Mouse (Mus musculus) CH12.LX (cell line): ENCODE measurements around the gene Ippk. TPM values are rescaled to one million over a fixed set of nuclear protein-coding genes. Genes with fewer than 3 reads are reported as not detected.

Source experiments
- DNase-seq: peaks from one replicate; pipeline ENCODE4 v3.0.0-alpha.2; 2013; ENCODE audit errors: extremely low read depth
- H3K27ac ChIP-seq: 2 replicates; pipeline ENCODE4 v1.5.1; 2012; ENCODE audit warnings: low read depth, mild to moderate bottlenecking, control low read depth, moderate library complexity; ENCODE audit not compliant: insufficient read depth
- H3K27me3 ChIP-seq: replicated peaks from 2 replicates; pipeline ENCODE3; 2012; ENCODE audit warnings: inconsistent platforms
- H3K36me3 ChIP-seq, 2 experiments: replicated peaks in 1 of 2; 2 replicates each; pipeline versions ENCODE3 to v1.6.1; 2012; ENCODE audit warnings: inconsistent platforms in 1 of 2, low read length in 1 of 2, mild to moderate bottlenecking in 1 of 2, mixed read lengths in 1 of 2, moderate library complexity in 1 of 2; ENCODE audit not compliant: control insufficient read depth in 1 of 2, insufficient read depth in 1 of 2
- H3K4me1 ChIP-seq, 2 experiments: 2 replicates each; pipeline ENCODE4 v1.6.1; 2012; ENCODE audit warnings: inconsistent platforms in 1 of 2, moderate library complexity in 1 of 2; ENCODE audit not compliant: insufficient read depth in 2 of 2, control insufficient read depth in 1 of 2
- H3K4me2 ChIP-seq: 2 replicates; pipeline ENCODE4 v1.6.1; 2012; ENCODE audit warnings: low read depth, mild to moderate bottlenecking, control low read depth; ENCODE audit not compliant: poor library complexity, insufficient read depth, severe bottlenecking
- H3K4me3 ChIP-seq, 3 experiments: fragments of 150-350 bp in 1 of 3; sonication (generic) in 1 of 3; replicated peaks in 1 of 3; 2 replicates each; pipeline versions ENCODE3 to v1.5.1; 2011 to 2012; ENCODE audit warnings: low read depth in 2 of 3, low read length in 2 of 3, mild to moderate bottlenecking in 2 of 3, moderate library complexity in 2 of 3, control low read depth in 1 of 3, improper control_type of control experiment in 1 of 3, inconsistent platforms in 1 of 3, mixed read lengths in 1 of 3; ENCODE audit not compliant: poor library complexity in 1 of 3
- H3K79me2 ChIP-seq: replicated peaks from 2 replicates; pipeline ENCODE4 v1.6.1; 2012; ENCODE audit warnings: mild to moderate bottlenecking, moderate library complexity; ENCODE audit not compliant: control insufficient read depth, poor library complexity, insufficient read depth, severe bottlenecking; ENCODE audit errors: extremely low read depth
- H3K9ac ChIP-seq: 2 replicates; pipeline ENCODE4 v1.6.1; 2012; ENCODE audit warnings: low read depth, mild to moderate bottlenecking, control low read depth, moderate library complexity; ENCODE audit not compliant: insufficient read depth
- H3K9me3 ChIP-seq: replicated peaks from 2 replicates; pipeline ENCODE3; 2012; ENCODE audit warnings: low read length, inconsistent platforms, mixed read lengths
- BHLHE40 ChIP-seq: IDR thresholded peaks from 2 replicates; pipeline ENCODE4 v1.6.1; 2011; ENCODE audit warnings: mild to moderate bottlenecking, low read depth, low read length, improper control_type of control experiment
- E2F4 ChIP-seq: IDR thresholded peaks from 2 replicates; pipeline ENCODE4 v1.6.1; 2011; ENCODE audit warnings: low read depth, low read length, improper control_type of control experiment; ENCODE audit not compliant: insufficient replicate concordance
- ELF1 ChIP-seq: IDR thresholded peaks from 2 replicates; pipeline ENCODE4 v1.6.1; 2014; ENCODE audit warnings: low read depth, mild to moderate bottlenecking, inconsistent platforms, low read length, improper control_type of control experiment
- ETS1 ChIP-seq: conservative IDR thresholded peaks from 2 replicates; pipeline ENCODE4 v1.6.1; 2012; ENCODE audit warnings: low read depth, mild to moderate bottlenecking, inconsistent platforms, low read length, improper control_type of control experiment, moderate library complexity
- GABPA ChIP-seq: IDR thresholded peaks from 2 replicates; pipeline ENCODE4 v1.6.1; 2012; ENCODE audit warnings: low read depth, low read length, improper control_type of control experiment, inconsistent platforms; ENCODE audit not compliant: insufficient replicate concordance
- HCFC1 ChIP-seq: IDR thresholded peaks from 2 replicates; pipeline ENCODE4 v1.6.1; 2012; ENCODE audit warnings: low read depth, mild to moderate bottlenecking, inconsistent platforms, low read length, improper control_type of control experiment
- IRF4 ChIP-seq: IDR thresholded peaks from 2 replicates; pipeline ENCODE4 v1.6.1; 2014; ENCODE audit warnings: low read depth, mild to moderate bottlenecking, inconsistent platforms, low read length, improper control_type of control experiment
- KAT2A ChIP-seq: IDR thresholded peaks from 2 replicates; pipeline ENCODE4 v1.6.1; 2012; ENCODE audit warnings: low read length, improper control_type of control experiment, inconsistent platforms; ENCODE audit not compliant: insufficient replicate concordance
- MAZ ChIP-seq: IDR thresholded peaks from 2 replicates; pipeline ENCODE4 v1.6.1; 2012; ENCODE audit warnings: low read depth, mild to moderate bottlenecking, inconsistent platforms, low read length, improper control_type of control experiment, moderate library complexity
- MEF2A ChIP-seq: IDR thresholded peaks from 2 replicates; pipeline ENCODE4 v1.6.1; 2014; ENCODE audit warnings: low read depth, mild to moderate bottlenecking, inconsistent platforms, low read length, improper control_type of control experiment, borderline replicate concordance
- MXI1 ChIP-seq: IDR thresholded peaks from 2 replicates; pipeline ENCODE4 v1.6.1; 2011; ENCODE audit warnings: mild to moderate bottlenecking, low read depth, low read length, improper control_type of control experiment
- MYC ChIP-seq: IDR thresholded peaks from 2 replicates; pipeline ENCODE4 v1.6.1; 2011; ENCODE audit warnings: low read depth, mild to moderate bottlenecking, improper control_type of control experiment, low read length
- NELFE ChIP-seq: IDR thresholded peaks from 2 replicates; pipeline ENCODE4 v1.6.1; 2011; ENCODE audit warnings: low read depth, low read length, improper control_type of control experiment
- NRF1 ChIP-seq: IDR thresholded peaks from 2 replicates; pipeline ENCODE4 v1.6.1; 2014; ENCODE audit warnings: low read depth, mild to moderate bottlenecking, inconsistent platforms, low read length, improper control_type of control experiment, moderate library complexity
- POLR2A ChIP-seq: IDR thresholded peaks from 2 replicates; pipeline ENCODE4 v1.6.1; 2011; ENCODE audit warnings: low read depth, mild to moderate bottlenecking, improper control_type of control experiment, low read length
- POLR2AphosphoS2 ChIP-seq: IDR thresholded peaks from 2 replicates; pipeline ENCODE4 v1.6.1; 2011; ENCODE audit warnings: low read depth, low read length, improper control_type of control experiment
- RAD21 ChIP-seq: IDR thresholded peaks from 2 replicates; pipeline ENCODE4 v1.6.1; 2011; ENCODE audit warnings: low read depth, mild to moderate bottlenecking, low read length, improper control_type of control experiment, moderate library complexity
- RCOR1 ChIP-seq: conservative IDR thresholded peaks from 2 replicates; pipeline ENCODE4 v1.6.1; 2012; ENCODE audit warnings: low read depth, mild to moderate bottlenecking, inconsistent platforms, low read length, improper control_type of control experiment
- SMC3 ChIP-seq: IDR thresholded peaks from 2 replicates; pipeline ENCODE4 v1.6.1; 2011; ENCODE audit warnings: low read depth, low read length, improper control_type of control experiment
- TBP ChIP-seq: conservative IDR thresholded peaks from 2 replicates; pipeline ENCODE4 v1.6.1; 2011; ENCODE audit warnings: low read depth, low read length, improper control_type of control experiment
- TCF12 ChIP-seq: IDR thresholded peaks from 2 replicates; pipeline ENCODE4 v1.6.1; 2014; ENCODE audit warnings: low read depth, mild to moderate bottlenecking, inconsistent platforms, low read length, improper control_type of control experiment
- UBTF ChIP-seq: IDR thresholded peaks from 2 replicates; pipeline ENCODE4 v1.6.1; 2012; ENCODE audit warnings: low read depth, mild to moderate bottlenecking, inconsistent platforms, low read length, improper control_type of control experiment, moderate library complexity
- USF1 ChIP-seq: IDR thresholded peaks from 2 replicates; pipeline ENCODE4 v1.6.1; 2014; ENCODE audit warnings: low read depth, mild to moderate bottlenecking, inconsistent platforms, low read length, improper control_type of control experiment
- ZC3H11A ChIP-seq: IDR thresholded peaks from 2 replicates; pipeline ENCODE4 v1.6.1; 2012; ENCODE audit warnings: low read depth, mild to moderate bottlenecking, inconsistent platforms, low read length, improper control_type of control experiment
- ZKSCAN1 ChIP-seq: IDR thresholded peaks from 2 replicates; pipeline ENCODE4 v1.6.1; 2012; ENCODE audit warnings: low read depth, inconsistent platforms, low read length, improper control_type of control experiment, borderline replicate concordance
- ZMIZ1 ChIP-seq: IDR thresholded peaks from 2 replicates; pipeline ENCODE4 v1.6.1; 2012; ENCODE audit warnings: low read depth, mild to moderate bottlenecking, inconsistent platforms, low read length, improper control_type of control experiment
- dilution Hi-C: fragments of 300-500 bp; cut with MboI; formaldehyde crosslinking; loops from 2 replicates; pipeline ENCODE4 v1.14.3; 2020; ENCODE audit warnings: low sequenced_read_pairs; ENCODE audit not compliant: extremely low pct_unique_long_range_greater_than_20kb, extremely low pct_ligation_motif_present
- in situ Hi-C: fragments of 300-500 bp; cut with MboI; formaldehyde crosslinking; loops from 3 replicates; pipeline ENCODE4 v1.14.3; 2019; ENCODE audit warnings: low sequenced_read_pairs, low pct_ligation_motif_present, low pct_unique_long_range_greater_than_20kb, mixed read lengths
- polyA plus RNA-seq: library from polyadenylated mRNA; unstranded; fragments of >175 nt; gene quantifications from 2 replicates; pipeline ENCODE4 v1.2.1, GENCODE M21; 2012; ENCODE audit warnings: low read depth; ENCODE audit not compliant: insufficient read length
- total RNA-seq, 2 experiments: library from RNA; depleted of rRNA; stranded (reverse); fragments of 300-350 nt in 1 of 2; fragments of >200 nt in 1 of 2; gene quantifications; 2 replicates each; pipeline ENCODE4 v1.2.3; 2012 to 2014

The Ippk gene
- total and polyA plus RNA-seq, 3 experiments = 8.7 to 21.5 (median 10.3) TPM

GRCm38 (mm10) chr13:49374304-49374703 lies 46.7 kb upstream of the Ippk start:
- Histone ChIP-seq H3K9me3 (no peaks in the 10 kb centered on the region), H3K79me2 (no peaks in the 10 kb centered on the region), H3K9ac (no peak overlapping the region), H3K4me1 (peaks cover 22 to 58% of the 10 kb centered on the region in 2 experiments), H3K27me3 (no peaks in the 10 kb centered on the region), H3K36me3 (peaks cover 40 to 78% of the 10 kb centered on the region in 2 experiments), H3K4me3 (no peak overlapping the region), H3K27ac (no peak overlapping the region), H3K4me2 (no peak overlapping the region)
- no peak for TF ChIP-seq MEF2A
- dilution Hi-C loops (no loop called here), in situ Hi-C loops (no loop called here)
- no peak for DNase-seq

DNA sequence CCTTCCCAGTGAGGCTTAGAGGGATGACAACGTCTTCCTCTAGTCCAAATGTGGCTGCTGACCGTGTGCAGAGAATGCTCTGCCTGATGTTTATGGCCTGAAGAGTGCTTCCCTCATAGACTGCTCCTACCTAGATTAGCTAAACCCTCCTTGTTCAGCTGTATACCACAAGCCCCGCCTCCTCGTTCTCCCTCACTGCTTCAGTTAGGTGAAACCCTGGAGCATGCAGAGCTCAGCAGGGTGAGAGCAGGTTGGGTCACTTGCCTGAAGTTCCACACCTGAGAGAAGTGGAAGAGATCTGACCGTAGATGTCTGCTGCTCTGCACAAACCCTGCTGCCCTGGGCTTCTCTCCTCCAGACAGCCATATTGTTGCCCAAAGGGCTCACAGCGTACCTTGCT lies 46.3 kb upstream of the Ippk start:
- Histone ChIP-seq H3K36me3 (peaks cover 40 to 78% of the 10 kb centered on the region in 2 experiments), H3K79me2 (no peaks in the 10 kb centered on the region), H3K4me3 (no peak overlapping the region), H3K27ac (no peak overlapping the region), H3K4me2 (no peak overlapping the region), H3K4me1 (peaks cover 19 to 53% of the 10 kb centered on the region in 2 experiments), H3K9me3 (no peaks in the 10 kb centered on the region), H3K9ac (no peak overlapping the region), H3K27me3 (no peaks in the 10 kb centered on the region)
- in situ Hi-C loops = loop anchor here (5.0 kb wide), 1 partner anchor 52 kb away; the partner anchor contains the start of gene Fgd3
- dilution Hi-C loops = no loop called here
- peak; percentile 35 for DNase-seq
- TF ChIP-seq ZKSCAN1 = no peak
- no peak for TF ChIP-seq MAZ
- no peak for TF ChIP-seq SMC3
- no peak for TF ChIP-seq NELFE
- no peak for TF ChIP-seq RCOR1
- no peak for TF ChIP-seq BHLHE40
- no peak for TF ChIP-seq ZC3H11A
- no peak for TF ChIP-seq RAD21
- no peak for TF ChIP-seq TCF12
- TF ChIP-seq MYC = no peak
- TF ChIP-seq NRF1 = no peak
- TF ChIP-seq POLR2A = no peak
- TF ChIP-seq UBTF = no peak
- no peak for TF ChIP-seq GABPA

GRCm38 (mm10) chr13:49377608-49378007 lies 43.4 kb upstream of the Ippk start:
- dilution Hi-C loops = no loop called here
- no peaks in the 10 kb centered on the region for H3K27me3 ChIP-seq
- H3K36me3 ChIP-seq = peaks cover 60 to 88% of the 10 kb centered on the region in 2 experiments
- H3K9ac ChIP-seq = no peak overlapping the region
- H3K4me2 ChIP-seq = no peak overlapping the region
- DNase-seq = no peak
- peaks cover 2% of the 10 kb centered on the region for H3K9me3 ChIP-seq
- no peaks in the 10 kb centered on the region for H3K79me2 ChIP-seq
- peaks cover 5 to 31% of the 10 kb centered on the region in 2 experiments; a peak in 3 of 4 replicates for H3K4me1 ChIP-seq
- no peak overlapping the region for H3K27ac ChIP-seq
- H3K4me3 ChIP-seq = no peak overlapping the region
- in situ Hi-C loops = loop anchor here (5.0 kb wide), 1 partner anchor 55 kb away; the partner anchor contains the start of gene Fgd3
- TF ChIP-seq TBP (no peak), IRF4 (no peak), ZMIZ1 (no peak), ZC3H11A (no peak), USF1 (no peak), POLR2AphosphoS2 (no peak), KAT2A (no peak), ETS1 (no peak), GABPA (no peak), ELF1 (no peak), MXI1 (no peak), TCF12 (no peak), E2F4 (no peak), RCOR1 (no peak), HCFC1 (no peak)
